Mouse (Mus musculus) olfactory bulb, adult 2 months (tissue): ENCODE results near the gene Klhdc9.

Experiments used
- CTCF ChIP-seq: fragments of 200-500 bp; IDR thresholded peaks from 2 replicates; pipeline ENCODE4 v1.5.1; 2012; ENCODE audit warnings: low read depth, mild to moderate bottlenecking, low read length, moderate library complexity; ENCODE audit not compliant: insufficient read depth
- POLR2A ChIP-seq: fragments of 200-500 bp; IDR thresholded peaks from 2 replicates; pipeline ENCODE4 v1.6.1; 2012; ENCODE audit warnings: mild to moderate bottlenecking, low read depth, low read length, moderate library complexity; ENCODE audit not compliant: insufficient read depth

- TF ChIP-seq POLR2A (no peak), CTCF (no peak)
Observed at GRCm38 (mm10) chr1:171349210-171349609, 11.4 kb downstream of the Klhdc9 start.
